ENCODE assay signal across 31 mouse cellular contexts in genomic region chr17:49902613-49903012, GRCm38 (mm10).
"Had no signal": no experiment of that assay in that cellular context is flagged by ENCODE, and none has a peak within 500 bp of the region (broad histone marks: within the 10 kb centered on the region; RNA-seq: fewer than 3 reads in every experiment).

No protein-coding gene starts in this region.

- H3K9ac ChIP-seq: limb, embryonic 12.5 days; limb, embryonic 13.5 days; limb, embryonic 15.5 days; liver, embryonic 12.5 days; liver, embryonic 13.5 days; liver, embryonic 14.5 days; liver, embryonic 15.5 days; liver, postnatal 0 days; lung, embryonic 14.5 days; lung, embryonic 15.5 days; midbrain, embryonic 12.5 days; midbrain, embryonic 13.5 days; midbrain, embryonic 15.5 days had no signal

- H3K27ac ChIP-seq: left cerebral cortex, adult 2 months; limb, embryonic 10.5 days; limb, embryonic 12.5 days; limb, embryonic 13.5 days; limb, embryonic 15.5 days; liver, embryonic 12.5 days; liver, embryonic 13.5 days; liver, embryonic 14.5 days; liver, embryonic 15.5 days; lung, embryonic 15.5 days; macrophage; midbrain, embryonic 10.5 days; midbrain, embryonic 12.5 days; midbrain, embryonic 13.5 days; midbrain, embryonic 15.5 days had no signal

- H3K4me2 ChIP-seq: limb, embryonic 12.5 days; limb, embryonic 13.5 days; limb, embryonic 15.5 days; liver, embryonic 12.5 days; liver, embryonic 13.5 days; liver, embryonic 15.5 days; lung, embryonic 14.5 days; lung, embryonic 15.5 days; midbrain, embryonic 11.5 days; midbrain, embryonic 12.5 days; midbrain, embryonic 13.5 days; midbrain, embryonic 15.5 days had no signal

- ATAC-seq: liver, embryonic 12.5 days; liver, postnatal 0 days; lung, postnatal 0 days; midbrain, embryonic 13.5 days; midbrain, embryonic 15.5 days; midbrain, embryonic 16.5 days had no signal

- H3K4me1 ChIP-seq: liver, embryonic 13.5 days; liver, embryonic 15.5 days; megakaryocyte, embryonic 14.5 days; midbrain, embryonic 13.5 days; midbrain, embryonic 15.5 days had no signal

- DNase-seq: left cerebral cortex, postnatal 4 days; liver; liver, embryonic 13.5 days; liver, postnatal 0 days; lung, adult 18-20 months; lung, adult 2 months; lung, embryonic 14.5 days; lung, postnatal 10 days; lung, postnatal 14 days; lung, postnatal 36 days; lung, postnatal 4 days; midbrain, embryonic 14.5 days had no signal

- H3K9me3 ChIP-seq: limb, embryonic 10.5 days; limb, embryonic 12.5 days; limb, embryonic 13.5 days; limb, embryonic 15.5 days; liver, embryonic 12.5 days; liver, embryonic 13.5 days; liver, embryonic 15.5 days; lung, embryonic 15.5 days; megakaryocyte, embryonic 14.5 days; midbrain, embryonic 10.5 days; midbrain, embryonic 12.5 days; midbrain, embryonic 13.5 days; midbrain, embryonic 15.5 days had no signal

- H3K36me3 ChIP-seq: limb, embryonic 10.5 days; limb, embryonic 12.5 days; limb, embryonic 13.5 days; limb, embryonic 15.5 days; liver, embryonic 12.5 days; liver, embryonic 13.5 days; liver, embryonic 15.5 days; lung, embryonic 15.5 days; midbrain, embryonic 10.5 days; midbrain, embryonic 12.5 days; midbrain, embryonic 13.5 days; midbrain, embryonic 15.5 days had no signal

- H3K4me3 ChIP-seq: left cerebral cortex, adult 2 months; limb, embryonic 10.5 days; limb, embryonic 12.5 days; limb, embryonic 13.5 days; limb, embryonic 15.5 days; liver, embryonic 12.5 days; liver, embryonic 13.5 days; liver, embryonic 15.5 days; lung, embryonic 15.5 days; megakaryocyte, embryonic 14.5 days; midbrain, embryonic 10.5 days; midbrain, embryonic 12.5 days; midbrain, embryonic 13.5 days; midbrain, embryonic 15.5 days; myocyte had no signal
